Mouse (Mus musculus) forelimb bud, embryonic 11.5 days (tissue): ENCODE data around the gene Rpgrip1l.

Experiments used
- DNase-seq: peaks from one replicate; pipeline ENCODE4 v3.0.0-alpha.2; 2012; ENCODE audit warnings: low read depth, low spot score

Rpgrip1l gene

GRCm38 (mm10) chr8:91276337-91276736 is 36.7 kb downstream of the Rpgrip1l start:
- DNase-seq: no peak

- DNase-seq: no peak
These were observed 39.6 kb downstream of the Rpgrip1l start for GRCm38 (mm10) chr8:91273493-91273892.

- no peak for DNase-seq
These were observed 43.6 kb downstream of the Rpgrip1l start for GRCm38 (mm10) chr8:91269374-91269958.

DNA sequence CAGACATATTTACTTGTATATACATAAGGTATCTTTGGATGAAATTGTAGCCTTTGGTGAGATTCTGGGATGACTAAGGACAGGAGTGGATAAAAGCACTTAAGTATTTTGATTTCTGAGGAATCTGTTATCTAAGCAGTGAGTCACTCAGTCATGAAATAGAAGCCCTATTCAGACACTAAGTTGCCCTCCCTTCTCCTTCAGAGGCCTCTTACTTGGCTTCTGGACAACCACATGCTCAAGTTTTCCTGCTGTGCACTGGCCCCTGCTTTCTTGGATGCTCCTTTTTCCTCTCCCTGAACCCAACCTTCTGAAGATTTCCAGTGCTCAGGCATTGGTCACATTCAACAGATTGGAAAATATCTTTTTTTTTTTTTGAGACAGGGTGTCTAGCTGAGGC is 48.5 kb downstream of the Rpgrip1l start:
- DNase-seq: no peak

GRCm38 (mm10) chr8:91263939-91264338 is 49.1 kb downstream of the Rpgrip1l start:
- no peak for DNase-seq

- DNase-seq: no peak
These were observed 51.5 kb downstream of the Rpgrip1l start for GRCm38 (mm10) chr8:91261598-91261997.

- no peak for DNase-seq
These were observed 62.1 kb downstream of the Rpgrip1l start for GRCm38 (mm10) chr8:91250966-91251365.

DNA sequence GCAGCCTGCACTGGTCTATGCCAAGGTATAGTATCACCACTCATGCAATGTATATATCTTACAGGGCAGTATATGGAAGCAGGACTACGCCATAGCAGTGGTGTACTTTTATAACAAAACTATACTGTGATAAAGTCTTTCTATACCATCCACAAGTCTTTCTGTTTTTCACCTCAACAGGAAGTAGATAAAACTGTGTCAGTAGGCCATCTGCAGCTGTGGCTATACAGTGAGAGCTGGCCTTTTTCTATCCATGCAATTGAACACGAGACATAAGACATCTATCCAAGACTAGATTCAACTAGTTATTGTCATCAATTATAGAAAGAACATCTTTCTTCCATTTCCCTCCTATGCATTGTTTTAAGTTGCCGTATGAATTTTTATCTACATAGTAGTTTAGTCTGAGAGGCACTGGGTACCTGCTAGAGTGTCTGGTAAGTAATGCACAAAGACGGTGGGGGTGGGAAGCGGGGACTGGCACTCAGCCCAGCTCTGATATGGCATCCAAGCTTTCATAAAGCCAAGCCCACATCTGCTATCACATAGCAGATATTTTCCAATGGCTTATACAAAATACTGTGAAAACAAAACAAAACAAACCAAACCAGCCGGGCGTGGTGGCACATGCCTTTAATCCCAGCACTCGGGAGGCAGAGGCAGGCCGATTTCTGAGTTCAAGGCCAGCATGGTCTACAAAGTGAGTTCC is 63.1 kb downstream of the Rpgrip1l start:
- DNase-seq: no peak

GRCm38 (mm10) chr8:91245821-91246454 is 67.1 kb downstream of the Rpgrip1l start:
- DNase-seq: no peak

GRCm38 (mm10) chr8:91242721-91243120 is 70.3 kb downstream of the Rpgrip1l start:
- no peak for DNase-seq

GRCm38 (mm10) chr8:91241873-91242519 is 71.1 kb downstream of the Rpgrip1l start:
- DNase-seq: no peak

GRCm38 (mm10) chr8:91241371-91241770 is 71.7 kb downstream of the Rpgrip1l start:
- no peak for DNase-seq

DNA sequence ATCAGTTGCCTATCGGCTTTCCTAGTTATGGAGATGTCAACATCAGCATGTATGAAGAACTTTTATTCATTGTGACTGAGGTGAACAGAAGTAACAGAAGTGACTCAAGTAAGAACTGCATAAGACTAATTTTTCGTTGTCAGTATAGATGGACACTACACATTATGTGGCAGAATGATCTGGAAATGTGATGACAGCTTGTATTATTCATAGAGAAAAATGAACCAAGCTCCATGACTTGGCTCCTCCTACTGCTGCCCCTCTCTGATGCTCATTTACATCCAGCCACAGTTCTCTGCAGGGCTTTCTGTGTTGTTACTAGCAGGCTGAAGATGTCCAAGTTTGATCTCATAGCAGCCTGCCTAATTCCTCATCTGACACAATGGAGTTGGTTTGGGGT is 75.9 kb downstream of the Rpgrip1l start:
- DNase-seq: no peak

DNA sequence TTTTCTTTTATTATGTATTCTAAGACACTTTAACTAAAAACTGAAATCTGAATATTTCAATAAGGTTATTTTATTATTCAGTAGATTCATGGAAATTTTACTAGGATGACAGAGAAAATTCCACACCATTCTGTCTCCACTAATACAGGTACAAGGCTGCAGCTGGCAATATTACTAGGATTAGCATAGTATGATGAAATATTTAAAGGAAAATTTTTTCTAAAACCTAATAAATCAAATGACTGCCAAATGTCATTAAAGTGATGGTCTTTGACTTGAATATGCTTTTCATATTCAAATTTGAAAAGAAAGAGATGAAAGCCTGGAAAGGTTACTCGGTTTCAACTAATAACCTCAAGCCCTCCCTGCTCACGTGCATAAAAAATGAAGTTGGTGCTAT is 79.0 kb downstream of the Rpgrip1l start:
- DNase-seq: no peak

DNA sequence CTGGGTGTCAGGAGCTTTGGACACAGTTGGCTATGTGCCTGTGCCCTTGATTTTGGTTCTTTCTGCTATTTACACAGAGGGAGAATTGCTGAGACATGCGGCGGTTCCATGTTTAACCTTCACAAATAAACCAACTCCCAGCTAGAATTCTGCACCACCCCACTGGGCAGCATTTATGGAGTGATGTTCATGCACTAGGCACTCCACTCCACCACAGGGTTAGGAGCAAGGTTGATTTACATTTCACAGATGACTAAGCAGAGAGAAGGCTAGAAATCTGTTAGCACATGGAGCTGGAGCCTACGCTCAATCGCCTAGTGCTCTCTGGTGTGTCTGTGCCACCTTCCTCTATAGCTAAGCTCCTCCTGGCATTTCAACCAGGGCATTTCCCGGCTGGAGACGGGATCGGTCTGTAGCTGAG is 85.6 kb downstream of the Rpgrip1l start:
- no peak for DNase-seq

DNA sequence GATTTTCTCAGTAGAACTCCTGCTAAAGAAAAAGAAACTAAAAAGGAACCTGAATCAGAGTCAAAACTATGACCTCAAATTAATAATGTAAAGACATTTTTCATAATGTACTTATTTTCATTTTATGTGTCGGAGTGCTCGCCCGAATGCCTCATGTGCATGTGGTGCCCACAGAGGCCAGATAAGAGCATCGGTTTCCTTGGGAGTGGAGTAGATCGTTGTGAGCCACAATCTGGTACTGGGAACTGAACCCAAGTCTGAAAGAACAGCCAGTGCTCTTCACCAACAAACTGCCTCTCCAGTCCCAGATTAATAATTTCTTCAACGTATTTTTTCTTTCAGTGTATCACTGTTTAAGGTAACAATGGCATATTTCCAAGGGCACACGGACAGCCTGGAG is 88.8 kb downstream of the Rpgrip1l start:
- DNase-seq: no peak

GRCm38 (mm10) chr8:91221841-91222240 is 91.2 kb downstream of the Rpgrip1l start:
- DNase-seq: no peak

DNA sequence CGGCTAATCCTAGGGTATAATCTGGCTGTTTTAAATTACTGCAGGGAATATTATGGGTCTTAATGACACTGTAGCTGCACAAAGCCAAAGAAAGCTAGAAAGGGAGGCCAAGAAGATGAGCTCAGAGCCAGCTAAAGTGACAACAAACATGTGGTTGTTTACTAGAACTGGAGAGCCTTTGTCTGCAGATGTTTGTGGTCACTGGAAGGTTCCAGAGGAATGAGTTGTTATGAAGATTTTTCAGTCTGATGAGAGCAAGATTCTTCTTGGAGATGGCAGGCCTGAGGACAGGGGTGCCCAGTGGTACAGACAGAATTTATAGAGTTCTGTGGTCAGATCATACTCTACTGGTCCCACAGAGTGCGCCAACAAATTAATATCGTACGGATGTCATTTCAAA is 94.8 kb downstream of the Rpgrip1l start:
- no peak for DNase-seq

DNA sequence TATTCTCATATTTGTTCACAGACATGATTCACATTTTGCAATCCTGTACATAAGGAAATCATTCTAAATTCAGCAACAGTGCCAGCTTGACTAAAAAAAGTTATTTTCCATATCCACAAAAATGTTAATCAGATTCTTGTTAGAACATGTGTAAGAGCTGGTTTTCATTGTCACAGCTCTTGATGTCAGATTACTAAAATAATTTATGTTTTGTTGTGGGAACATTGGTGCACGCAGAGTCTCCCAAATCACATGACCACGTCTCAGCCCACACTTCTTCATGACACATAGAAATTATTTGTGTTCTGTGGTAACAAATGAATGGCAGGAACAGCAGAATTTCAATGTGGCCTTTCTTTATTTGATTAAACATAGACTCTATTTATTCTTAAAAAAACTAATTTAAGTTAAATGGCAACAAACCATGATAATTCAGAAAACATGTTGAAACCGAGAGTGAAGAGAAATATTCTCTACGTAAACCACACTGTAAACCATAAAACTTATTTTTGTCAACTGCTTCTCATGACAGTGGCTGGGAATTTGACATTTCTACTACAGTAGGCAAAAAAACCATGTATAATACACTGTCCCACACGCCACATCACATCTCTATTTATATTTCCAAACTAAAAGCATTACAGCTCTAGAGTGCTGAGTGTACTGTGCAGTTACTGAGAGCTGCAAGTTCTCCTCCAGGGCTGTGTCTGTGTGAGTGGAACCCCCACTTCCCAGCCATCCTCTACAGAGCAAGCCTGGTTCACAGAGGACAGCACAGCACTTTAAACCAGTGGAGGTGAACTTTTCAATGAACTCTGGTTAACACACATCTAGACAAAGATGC is 95.8 kb downstream of the Rpgrip1l start:
- no peak for DNase-seq

DNA sequence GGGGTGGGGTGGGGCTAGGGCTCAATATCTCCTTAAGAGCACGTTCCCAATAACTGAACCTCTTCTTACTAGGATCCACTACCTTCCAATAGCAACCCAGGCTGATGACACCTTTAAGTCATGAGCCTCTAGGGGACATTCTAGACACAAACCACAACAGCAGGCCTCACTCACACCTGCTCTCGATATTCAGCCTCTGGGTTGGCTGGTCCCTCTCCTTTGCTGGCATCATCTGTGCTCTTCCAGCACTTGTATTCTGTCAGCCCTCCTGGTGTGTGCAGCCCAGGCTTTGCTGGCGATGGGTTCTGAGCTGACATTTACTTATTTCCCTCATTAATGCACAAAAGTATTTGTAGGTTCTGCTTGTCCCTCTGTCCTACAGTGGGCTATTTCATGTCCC is 98.8 kb downstream of the Rpgrip1l start:
- no peak for DNase-seq

GRCm38 (mm10) chr8:91212948-91213347 is 100.1 kb downstream of the Rpgrip1l start:
- DNase-seq: no peak

DNA sequence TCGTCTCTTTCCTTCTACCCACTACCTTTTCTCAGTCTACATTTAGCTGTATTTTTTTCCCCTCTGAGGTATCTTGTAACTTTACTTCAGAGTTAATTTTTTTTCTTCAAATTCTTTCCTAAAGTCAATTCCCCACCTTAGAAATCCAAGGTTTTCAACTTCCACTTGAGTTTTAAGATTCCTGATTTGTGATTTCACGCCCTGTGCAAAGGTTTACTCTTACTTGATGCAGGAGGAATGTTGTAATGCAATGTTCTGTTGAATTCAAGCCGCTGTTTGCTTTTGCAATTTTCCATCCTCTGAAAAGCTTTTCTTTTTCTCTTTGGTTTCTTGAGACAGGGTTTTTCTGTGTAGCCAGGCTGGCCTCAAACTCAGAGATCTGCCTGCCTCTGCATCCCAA is 103.4 kb downstream of the Rpgrip1l start:
- DNase-seq: no peak
